Comparison of ENCODE assay signal across 9 mouse cellular contexts in the genomic region with DNA sequence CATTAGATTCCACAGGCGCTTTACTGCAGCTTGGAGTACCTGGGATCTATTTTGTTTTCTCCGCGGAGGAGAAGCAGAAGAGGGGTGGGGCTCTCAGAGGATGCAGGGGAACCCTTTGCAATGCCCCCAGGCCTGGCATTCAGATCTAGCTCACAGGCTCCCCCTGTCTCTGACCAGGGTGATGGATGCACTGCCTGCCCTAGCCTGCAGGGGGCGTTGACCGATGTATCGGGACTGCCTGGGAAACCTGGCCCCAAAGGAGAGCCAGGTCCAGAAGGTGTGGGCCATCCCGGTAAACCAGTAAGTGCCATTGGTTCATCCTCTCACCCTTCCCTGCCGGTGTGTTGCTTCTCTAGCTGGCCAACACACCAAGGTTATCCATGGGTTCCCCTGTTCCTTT. TPM values are rescaled to one million over a fixed set of nuclear protein-coding genes. Genes with fewer than 3 reads are reported as not detected.
DNase-seq lines count a peak whose midpoint lies in the region; ATAC-seq lines count a peak whose summit lies in the region.
"Had no signal": no experiment of that assay in that cellular context is flagged by ENCODE, and none has a peak within 500 bp of the region (broad histone marks: within the 10 kb centered on the region; RNA-seq: fewer than 3 reads in every experiment).

No protein-coding gene starts in this region.

- no peak overlapping the region for H3K4me3 ChIP-seq in liver, embryonic 11.5 days (ENCODE audit: low read depth, low read length)
- H3K4me3 ChIP-seq: heart, embryonic 13.5 days had no signal

- DNase-seq in CD4-positive, CD25-positive, alpha-beta regulatory T cell, adult 2 months (ENCODE audit: low read depth, low spot score), result peak; percentile 53
- DNase-seq in liver, result peak; percentile 49
- no peak for DNase-seq in liver, embryonic 11.5 days (ENCODE audit: low spot score)
- DNase-seq in embryo, embryonic 11 days, result peak; percentile 29
- DNase-seq in lung, postnatal 36 days, result peak; percentile 67
- DNase-seq in spleen, adult 18-20 months, result no peak

- 11% methylated on average over 8 of the region's 8 CpGs for WGBS in liver, embryonic 11.5 days

- no peaks in the 10 kb centered on the region for H3K27me3 ChIP-seq in liver, embryonic 11.5 days (replicated peaks; ENCODE audit: control insufficient read depth, insufficient read depth, low read length)

- ATAC-seq in CD4-positive, CD25-positive, alpha-beta regulatory T cell, adult 4 months, result no peak
- ATAC-seq in liver, embryonic 11.5 days (replicated peaks; ENCODE audit: low FRiP score), result no peak
- ATAC-seq in inflammation-experienced regulatory T-cells, adult 6 months, result no peak

- no peak overlapping the region for H3K4me2 ChIP-seq in liver, embryonic 11.5 days
- H3K4me2 ChIP-seq: heart, embryonic 13.5 days had no signal

- no peaks in the 10 kb centered on the region for H3K4me1 ChIP-seq in liver, embryonic 11.5 days (replicated peaks; ENCODE audit: control insufficient read depth, insufficient read depth, low read length)
- H3K4me1 ChIP-seq: heart, embryonic 13.5 days had no signal

- H3K36me3 ChIP-seq in liver, embryonic 11.5 days (ENCODE audit: control insufficient read depth, insufficient read depth, low read length), result no peaks in the 10 kb centered on the region
- H3K36me3 ChIP-seq: heart, embryonic 13.5 days had no signal

- no peak overlapping the region for H3K27ac ChIP-seq in liver, embryonic 11.5 days (ENCODE audit: low read depth, low read length)
- H3K27ac ChIP-seq: heart, embryonic 13.5 days had no signal

- no peaks in the 10 kb centered on the region for H3K9me3 ChIP-seq in liver, embryonic 11.5 days (ENCODE audit: control insufficient read depth, low read length)
- H3K9me3 ChIP-seq: heart, embryonic 13.5 days had no signal

- no peak overlapping the region for H3K9ac ChIP-seq in liver, embryonic 11.5 days (ENCODE audit: low read depth, low read length)
- H3K9ac ChIP-seq: heart, embryonic 13.5 days had no signal

RNA-seq across cellular contexts. Expression of a gene that starts 19.2 kb away (rescaled TPM):
- polyA plus RNA-seq in CD4-positive, CD25-positive, alpha-beta regulatory T cell, adult 4 months (2017; shearing (Covaris generic)), result not detected
- polyA plus RNA-seq in liver, embryonic 11.5 days (2014; fragmentation: Nextera tagmentation; extraction: Ambion mirVana), result 4.2 and 6.0 TPM in 2 replicates
- polyA plus RNA-seq in inflammation-experienced regulatory T-cells, adult 6 months (2017; shearing (Covaris generic)), result not detected

RNA-seq across cellular contexts. Expression of a gene that starts 35.5 kb away (rescaled TPM):
- polyA plus RNA-seq in CD4-positive, CD25-positive, alpha-beta regulatory T cell, adult 4 months (2017; shearing (Covaris generic)), result 10 to 100 TPM; 35.0 to 38.4 TPM
- 56.8 and 58.1 TPM in 2 replicates for polyA plus RNA-seq in liver, embryonic 11.5 days (2014; fragmentation: Nextera tagmentation; extraction: Ambion mirVana)
- polyA plus RNA-seq in inflammation-experienced regulatory T-cells, adult 6 months (2017; shearing (Covaris generic)), result 10 to 100 TPM; 35.8 to 44.4 (median 36.9) TPM

Comparison
In these comparisons a context has a peak if more than half of its experiments do, and no peak if none do; other contexts are left out.
1. DNase-seq: peak in CD4-positive, CD25-positive, alpha-beta regulatory T cell, adult 2 months (single experiment), liver (single experiment), embryo, embryonic 11 days (single experiment) and lung, postnatal 36 days (single experiment); none in liver, embryonic 11.5 days (single experiment) and spleen, adult 18-20 months (0 of 2).